Mouse (Mus musculus): Measurements from ENCODE around the gene Unc93a. TPM values are rescaled to one million over a fixed set of nuclear protein-coding genes. Genes with fewer than 3 reads are reported as not detected.

The Unc93a gene
- polyA plus RNA-seq, 1 experiment from 2014 or later: not detected

Other genes starting within 250 kb of the Unc93a start
- gene Pnldc1, start 221.6 kb downstream of the Unc93a start, polyA plus RNA-seq (2014; fragmentation: Nextera tagmentation; extraction: Ambion mirVana): 1.7 and 2.3 TPM in 2 replicates
- 578 and 600 TPM in 2 replicates for gene Tcp1, start 216.1 kb downstream of the Unc93a start, polyA plus RNA-seq (2014; fragmentation: Nextera tagmentation; extraction: Ambion mirVana)
- gene Mrpl18, start 215.5 kb downstream of the Unc93a start, polyA plus RNA-seq (2014; fragmentation: Nextera tagmentation; extraction: Ambion mirVana): 195 and 199 TPM in 2 replicates
- gene Acat3, start 191.2 kb downstream of the Unc93a start, polyA plus RNA-seq (2014; fragmentation: Nextera tagmentation; extraction: Ambion mirVana): 0.68 and 0.88 TPM in 2 replicates
- 236 and 271 TPM in 2 replicates for gene Acat2, start 171.1 kb downstream of the Unc93a start, polyA plus RNA-seq (2014; fragmentation: Nextera tagmentation; extraction: Ambion mirVana)
- gene Wtap, start 137.6 kb downstream of the Unc93a start, polyA plus RNA-seq (2014; fragmentation: Nextera tagmentation; extraction: Ambion mirVana): 155 and 160 TPM in 2 replicates
- gene Sod2, start 125.0 kb downstream of the Unc93a start, polyA plus RNA-seq (2014; fragmentation: Nextera tagmentation; extraction: Ambion mirVana): 101 and 106 TPM in 2 replicates
- gene Gpr31b, start 79.5 kb downstream of the Unc93a start, polyA plus RNA-seq (2014; fragmentation: Nextera tagmentation; extraction: Ambion mirVana): not detected in 2 replicates
- not detected in 2 replicates for gene Tcp10b, start 70.7 kb downstream of the Unc93a start, polyA plus RNA-seq (2014; fragmentation: Nextera tagmentation; extraction: Ambion mirVana)
- not detected in 2 replicates for gene Smok2a, start 89.4 kb upstream of the Unc93a start, polyA plus RNA-seq (2014; fragmentation: Nextera tagmentation; extraction: Ambion mirVana)
- not detected in 2 replicates for gene Smok2b, start 98.4 kb upstream of the Unc93a start, polyA plus RNA-seq (2014; fragmentation: Nextera tagmentation; extraction: Ambion mirVana)
- gene Tcp10c, start 222.8 kb upstream of the Unc93a start, polyA plus RNA-seq (2014; fragmentation: Nextera tagmentation; extraction: Ambion mirVana): not detected in 2 replicates

Data from limb, embryonic 11.5 days (tissue).